Mouse (Mus musculus) MEL (cell line): ENCODE results near the gene Zfp653.

Source experiments
- CHD2 ChIP-seq: IDR thresholded peaks from 2 replicates; pipeline ENCODE4 v1.6.1; 2011; ENCODE audit warnings: low read length, improper control_type of control experiment
- CTCF ChIP-seq, 3 experiments: IDR thresholded peaks in 2 of 3; conservative IDR thresholded peaks in 1 of 3; 2 replicates each; pipeline ENCODE4 v1.5.1; 2011 to 2012; ENCODE audit warnings: low read length in 3 of 3, low read depth in 2 of 3, mild to moderate bottlenecking in 2 of 3, improper control_type of control experiment in 1 of 3, inconsistent platforms in 1 of 3, mixed read lengths in 1 of 3, moderate library complexity in 1 of 3; ENCODE audit not compliant: control insufficient read depth in 1 of 3, insufficient read depth in 1 of 3, poor library complexity in 1 of 3, severe bottlenecking in 1 of 3
- ELF1 ChIP-seq: IDR thresholded peaks from 2 replicates; pipeline ENCODE4 v1.6.1; 2014; ENCODE audit warnings: low read depth, mild to moderate bottlenecking, inconsistent platforms, low read length, improper control_type of control experiment, moderate library complexity
- EP300 ChIP-seq, 2 experiments: IDR thresholded peaks; 2 replicates each; pipeline ENCODE4 v1.6.1; 2011; ENCODE audit warnings: improper control_type of control experiment in 2 of 2, low read length in 2 of 2, low read depth in 1 of 2, mild to moderate bottlenecking in 1 of 2
- GATA1 ChIP-seq: IDR thresholded peaks from 2 replicates; pipeline ENCODE4 v1.6.1; 2011; ENCODE audit warnings: low read depth, low read length, improper control_type of control experiment
- HCFC1 ChIP-seq: IDR thresholded peaks from 2 replicates; pipeline ENCODE4 v1.6.1; 2012; ENCODE audit warnings: low read depth, mild to moderate bottlenecking, inconsistent platforms, low read length, improper control_type of control experiment, moderate library complexity
- JUND ChIP-seq: IDR thresholded peaks from 2 replicates; pipeline ENCODE4 v1.6.1; 2011; ENCODE audit warnings: low read depth, mild to moderate bottlenecking, improper control_type of control experiment, low read length
- MAFK ChIP-seq: IDR thresholded peaks from 2 replicates; pipeline ENCODE4 v1.6.1; 2011; ENCODE audit warnings: low read depth, mild to moderate bottlenecking, low read length, improper control_type of control experiment, borderline replicate concordance
- POLR2A ChIP-seq, 2 experiments: IDR thresholded peaks; 2 replicates each; pipeline ENCODE4 v1.6.1; 2011 to 2012; ENCODE audit warnings: low read length in 2 of 2, mild to moderate bottlenecking in 2 of 2, control low read depth in 1 of 2, improper control_type of control experiment in 1 of 2, low read depth in 1 of 2, moderate library complexity in 1 of 2; ENCODE audit not compliant: control insufficient read depth in 1 of 2, insufficient read depth in 1 of 2, poor library complexity in 1 of 2
- POLR2AphosphoS2 ChIP-seq: IDR thresholded peaks from 2 replicates; pipeline ENCODE4 v1.6.1; 2011; ENCODE audit warnings: low read length, improper control_type of control experiment
- TAL1 ChIP-seq: IDR thresholded peaks from 2 replicates; pipeline ENCODE4 v1.6.1; 2012; ENCODE audit warnings: mild to moderate bottlenecking, inconsistent platforms, low read length, moderate library complexity, mixed read lengths

DNA sequence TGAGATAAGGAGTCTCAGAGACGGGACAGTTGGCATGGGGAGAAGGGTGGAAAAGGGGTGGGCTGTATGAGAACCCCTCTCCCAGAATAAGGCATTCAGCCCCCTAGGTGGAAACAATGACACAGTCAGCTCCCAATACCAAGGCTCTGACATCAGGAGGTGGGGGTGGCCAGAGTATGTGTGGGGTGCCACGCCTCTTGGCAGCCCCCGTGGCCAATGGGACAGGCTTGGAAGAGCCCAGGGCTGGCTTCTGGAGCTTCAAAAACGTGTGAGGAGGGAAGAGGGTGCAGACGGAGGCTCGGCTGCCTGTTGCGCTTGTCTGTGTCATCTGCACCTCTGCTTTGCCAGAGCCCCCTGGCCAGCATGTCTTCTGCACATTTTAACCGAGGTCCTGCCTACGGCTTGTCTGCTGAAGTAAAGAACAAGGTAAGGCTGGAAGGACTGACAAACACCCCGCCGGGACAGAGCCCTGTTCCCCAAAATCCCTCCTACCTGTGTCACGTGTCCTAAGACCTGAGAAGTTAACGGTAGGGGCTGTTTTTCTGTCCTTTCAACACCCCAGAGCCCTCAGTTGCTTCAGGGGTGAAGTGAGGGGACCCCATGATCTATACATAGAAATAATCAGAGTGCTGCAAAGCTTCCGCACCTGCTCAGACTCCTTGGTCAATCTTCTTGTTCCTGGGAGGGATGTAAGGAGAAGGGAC lies 28.0 kb upstream of the Zfp653 start, which contains the start of gene Cnn1:
- no peak for TF ChIP-seq CTCF (IDR thresholded peaks at IDR 0.05 in 2 of 3, conservative IDR thresholded peaks at IDR 0.05 in 1 of 3; ENCODE audit: control insufficient read depth in 1 of 3, insufficient read depth in 1 of 3, low read depth in 2 of 3, low read length in 3 of 3, poor library complexity in 1 of 3, severe bottlenecking in 1 of 3)
- no peak for TF ChIP-seq POLR2AphosphoS2
- TF ChIP-seq EP300 (IDR thresholded peaks at IDR 0.05; ENCODE audit: low read depth in 1 of 2, low read length in 2 of 2) = no peak
- no peak for TF ChIP-seq MAFK
- TF ChIP-seq POLR2A (IDR thresholded peaks at IDR 0.05; ENCODE audit: control insufficient read depth in 1 of 2, insufficient read depth in 1 of 2, low read depth in 1 of 2, low read length in 2 of 2, poor library complexity in 1 of 2) = no peak
- no peak for TF ChIP-seq JUND
- no peak for TF ChIP-seq ELF1
- no peak for TF ChIP-seq TAL1
- TF ChIP-seq HCFC1 = no peak
- no peak for TF ChIP-seq GATA1
- no peak for TF ChIP-seq CHD2
